Mouse (Mus musculus) neural tube, embryonic 12.5 days (tissue): ENCODE results near the gene Scnn1a. TPM values are rescaled to one million over a fixed set of nuclear protein-coding genes. Genes with fewer than 3 reads are reported as not detected.

Experiments used
- ATAC-seq: fragments of 200-750 bp; cut with Nextera tagmentation; 2 replicates; pipeline ENCODE4 v1.8.0; 2017; ENCODE audit warnings: low read depth, mild to moderate bottlenecking, moderate TSS enrichment, moderate library complexity; ENCODE audit not compliant: low FRiP score
- H3K27ac ChIP-seq: fragments of 300-500 bp; sonication (generic); 2 replicates; pipeline ENCODE4 v1.5.1; 2016
- H3K27me3 ChIP-seq: fragments of 300-500 bp; sonication (generic); replicated peaks from 2 replicates; pipeline ENCODE4 v1.6.1; 2016; ENCODE audit warnings: mild to moderate bottlenecking
- H3K36me3 ChIP-seq: fragments of 300-500 bp; sonication (generic); 2 replicates; pipeline ENCODE4 v1.6.1; 2016; ENCODE audit warnings: mild to moderate bottlenecking
- H3K4me1 ChIP-seq: fragments of 300-500 bp; sonication (generic); 2 replicates; pipeline ENCODE4 v1.6.1; 2016
- H3K4me2 ChIP-seq: fragments of 300-500 bp; sonication (generic); replicated peaks from 2 replicates; pipeline ENCODE4 v1.6.1; 2016; ENCODE audit warnings: mild to moderate bottlenecking
- H3K4me3 ChIP-seq: fragments of 300-500 bp; sonication (generic); 2 replicates; pipeline ENCODE4 v1.5.1; 2016
- H3K9ac ChIP-seq: fragments of 300-500 bp; sonication (generic); 2 replicates; pipeline ENCODE4 v1.6.1; 2016; ENCODE audit warnings: mild to moderate bottlenecking
- H3K9me3 ChIP-seq: fragments of 300-500 bp; sonication (generic); 2 replicates; pipeline ENCODE4 v1.6.1; 2016; ENCODE audit warnings: mild to moderate bottlenecking
- WGBS: fragments of 180-500 bp; shearing (Covaris S2); methylation state at CpG from one replicate; pipeline ENCODE4 v1.1.7; 2016; 5-methylcytosine and 5-hydroxymethylcytosine counted together
- polyA plus RNA-seq: library from polyadenylated mRNA; unstranded; fragments of >200 nt; fragmentation: Nextera tagmentation; extraction: Ambion mirVana; gene quantifications from 2 replicates; pipeline ENCODE4 v1.2.1, GENCODE M21; 2016

Scnn1a gene
- polyA plus RNA-seq, 1 experiment from 2014 or later: 0.13 TPM

DNA sequence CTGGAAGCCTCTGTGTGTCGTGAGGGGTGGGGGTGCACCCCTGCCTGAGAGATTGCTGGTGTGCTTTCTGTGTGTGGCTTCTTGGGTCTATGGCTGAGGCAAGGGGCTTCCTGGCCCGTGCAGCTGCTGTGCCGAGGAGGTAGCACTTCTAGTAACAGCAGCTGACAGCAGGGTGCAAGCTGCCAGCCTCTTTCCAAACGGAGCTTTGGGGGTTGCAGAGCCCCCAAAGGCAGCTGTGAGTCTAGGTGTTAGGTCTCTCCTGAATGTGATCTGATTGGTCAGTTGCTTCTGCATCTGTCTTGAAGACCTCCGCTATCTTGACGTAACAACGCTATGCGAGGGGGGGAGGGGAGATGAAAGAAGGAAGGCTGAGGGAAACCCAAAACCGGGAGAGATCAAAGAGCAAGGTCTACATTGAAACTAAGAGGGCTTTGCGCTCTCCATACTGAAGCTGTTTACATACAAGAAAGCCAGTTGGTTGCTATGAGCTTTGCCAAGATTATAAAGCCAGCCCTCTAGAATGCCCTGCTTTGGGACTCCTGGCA lies 34.8 kb downstream of the Scnn1a start:
- no peak overlapping the region for H3K9ac ChIP-seq
- no peaks in the 10 kb centered on the region; the same call in 1 of the 2 replicates for H3K27me3 ChIP-seq
- no peak overlapping the region for H3K27ac ChIP-seq
- peaks cover 24% of the 10 kb centered on the region for H3K4me1 ChIP-seq
- peak overlapping the region; percentile 39 for H3K4me2 ChIP-seq
- H3K36me3 ChIP-seq: peaks cover 4% of the 10 kb centered on the region; the same call in 1 of the 2 replicates
- WGBS: 5% methylated on average over 10 of the region's 10 CpGs
- H3K4me3 ChIP-seq: no peak overlapping the region
- no peak for ATAC-seq
- H3K9me3 ChIP-seq: no peaks in the 10 kb centered on the region

DNA sequence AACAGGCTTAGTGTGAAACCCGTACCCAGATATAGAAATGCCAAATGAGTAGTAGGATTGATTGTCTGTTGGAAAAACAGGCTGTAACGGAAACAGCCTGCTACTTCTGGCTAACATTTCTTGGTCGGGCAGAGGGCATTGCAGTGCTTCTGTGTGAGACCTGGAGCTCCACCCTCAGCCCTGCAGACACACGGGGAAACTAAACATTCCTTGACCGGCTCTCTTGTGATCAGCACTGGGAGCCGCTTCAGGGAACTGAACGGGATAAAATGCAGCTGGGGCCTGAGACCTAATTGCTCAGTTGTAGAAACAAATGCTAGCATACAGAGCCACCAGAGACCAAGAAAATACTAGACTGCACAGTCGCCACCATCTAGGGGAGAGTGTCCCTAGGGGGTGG lies 35.8 kb downstream of the Scnn1a start:
- ATAC-seq: no peak
- H3K27ac ChIP-seq: no peak overlapping the region
- peaks cover 25% of the 10 kb centered on the region for H3K4me1 ChIP-seq
- H3K27me3 ChIP-seq: peaks cover 7% of the 10 kb centered on the region; the same call in 1 of the 2 replicates
- H3K4me2 ChIP-seq: no peak overlapping the region
- no peak overlapping the region for H3K4me3 ChIP-seq
- no peaks in the 10 kb centered on the region for H3K9me3 ChIP-seq
- 39% methylated on average over 8 of the region's 8 CpGs for WGBS
- H3K9ac ChIP-seq: no peak overlapping the region
- H3K36me3 ChIP-seq: peaks cover 4% of the 10 kb centered on the region; the same call in 1 of the 2 replicates

DNA sequence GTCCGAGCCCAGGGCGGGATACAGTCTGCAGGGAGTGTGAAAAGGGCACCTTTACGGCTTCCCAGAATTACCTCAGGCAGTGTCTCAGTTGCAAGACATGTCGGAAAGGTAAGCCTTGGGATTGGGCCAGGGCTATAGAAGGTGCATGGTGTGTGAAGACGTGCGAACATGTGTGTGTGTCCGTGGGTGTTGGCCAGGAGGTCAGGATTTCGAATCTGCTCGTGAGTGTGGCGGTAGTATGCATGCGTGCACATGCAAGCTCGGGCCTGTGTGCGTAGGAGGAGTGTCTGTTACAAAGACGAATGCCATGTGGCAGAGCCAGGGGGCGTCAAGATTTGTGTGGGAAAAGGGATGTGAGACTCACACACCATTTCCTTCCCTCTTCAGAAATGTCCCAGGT lies 36.9 kb downstream of the Scnn1a start:
- no peaks in the 10 kb centered on the region for H3K9me3 ChIP-seq
- H3K4me3 ChIP-seq: no peak overlapping the region
- no peak overlapping the region for H3K4me2 ChIP-seq
- peaks cover 17% of the 10 kb centered on the region for H3K27me3 ChIP-seq
- peaks cover 4% of the 10 kb centered on the region; the same call in 1 of the 2 replicates for H3K36me3 ChIP-seq
- H3K9ac ChIP-seq: no peak overlapping the region
- H3K4me1 ChIP-seq: peaks cover 29% of the 10 kb centered on the region
- H3K27ac ChIP-seq: no peak overlapping the region
- 91% methylated on average over 15 of the region's 15 CpGs for WGBS
- no peak for ATAC-seq

DNA sequence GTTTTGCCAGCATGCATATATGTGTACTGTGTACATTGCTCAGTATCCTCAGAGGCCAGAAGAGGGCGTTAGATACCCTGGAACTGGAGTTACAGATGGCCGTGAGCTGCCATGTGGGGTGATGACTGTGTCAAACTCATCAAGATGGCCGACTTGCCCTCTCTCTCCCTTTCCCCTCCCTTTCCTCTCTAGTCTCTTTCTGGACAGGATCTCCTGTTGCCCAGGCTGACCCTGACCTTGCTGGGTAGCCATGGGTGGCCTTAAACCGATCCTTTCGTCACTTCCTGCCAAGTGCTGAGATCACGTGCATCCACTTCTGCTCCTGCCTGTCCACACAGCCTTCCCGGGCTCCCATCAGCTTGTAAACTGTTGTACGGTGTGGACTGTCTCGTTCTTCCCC lies 39.5 kb downstream of the Scnn1a start:
- H3K4me2 ChIP-seq: no peak overlapping the region
- no peak overlapping the region for H3K4me3 ChIP-seq
- peaks cover 25% of the 10 kb centered on the region for H3K4me1 ChIP-seq
- ATAC-seq: no peak
- no peak overlapping the region for H3K27ac ChIP-seq
- 62% methylated on average over 9 of the region's 9 CpGs for WGBS
- H3K27me3 ChIP-seq: peaks cover 43% of the 10 kb centered on the region
- peaks cover 4% of the 10 kb centered on the region; the same call in 1 of the 2 replicates for H3K36me3 ChIP-seq
- no peaks in the 10 kb centered on the region for H3K9me3 ChIP-seq
- H3K9ac ChIP-seq: no peak overlapping the region

DNA sequence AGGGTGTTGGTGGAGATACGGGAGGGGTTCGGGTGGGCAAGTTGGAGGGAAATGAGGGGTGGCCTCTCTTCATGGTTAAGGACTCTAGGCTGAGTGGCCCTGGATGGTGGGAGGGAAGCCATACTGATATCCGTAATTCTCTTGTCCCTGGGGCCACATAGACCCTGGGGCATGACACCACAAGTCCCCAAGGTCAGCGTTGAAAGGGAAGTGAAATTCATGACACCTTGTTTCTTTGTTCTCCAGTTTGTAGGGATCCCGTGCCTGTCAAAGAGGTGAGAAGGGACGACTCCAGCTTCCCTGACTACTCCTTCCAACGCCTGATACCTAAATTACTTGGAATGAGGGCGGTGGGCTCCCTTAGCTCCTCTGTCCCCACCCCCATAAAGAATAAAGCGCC lies 40.4 kb downstream of the Scnn1a start:
- no peak overlapping the region for H3K9ac ChIP-seq
- H3K4me2 ChIP-seq: peak overlapping the region; percentile 52; the same call in 1 of the 2 replicates
- no peak overlapping the region for H3K27ac ChIP-seq
- no peaks in the 10 kb centered on the region for H3K9me3 ChIP-seq
- H3K4me1 ChIP-seq: peaks cover 17% of the 10 kb centered on the region; the same call in 1 of the 2 replicates
- peaks cover 44% of the 10 kb centered on the region for H3K27me3 ChIP-seq
- no peak for ATAC-seq
- H3K36me3 ChIP-seq: peaks cover 4% of the 10 kb centered on the region; the same call in 1 of the 2 replicates
- WGBS: 49% methylated on average over 9 of the region's 9 CpGs
- H3K4me3 ChIP-seq: no peak overlapping the region

DNA sequence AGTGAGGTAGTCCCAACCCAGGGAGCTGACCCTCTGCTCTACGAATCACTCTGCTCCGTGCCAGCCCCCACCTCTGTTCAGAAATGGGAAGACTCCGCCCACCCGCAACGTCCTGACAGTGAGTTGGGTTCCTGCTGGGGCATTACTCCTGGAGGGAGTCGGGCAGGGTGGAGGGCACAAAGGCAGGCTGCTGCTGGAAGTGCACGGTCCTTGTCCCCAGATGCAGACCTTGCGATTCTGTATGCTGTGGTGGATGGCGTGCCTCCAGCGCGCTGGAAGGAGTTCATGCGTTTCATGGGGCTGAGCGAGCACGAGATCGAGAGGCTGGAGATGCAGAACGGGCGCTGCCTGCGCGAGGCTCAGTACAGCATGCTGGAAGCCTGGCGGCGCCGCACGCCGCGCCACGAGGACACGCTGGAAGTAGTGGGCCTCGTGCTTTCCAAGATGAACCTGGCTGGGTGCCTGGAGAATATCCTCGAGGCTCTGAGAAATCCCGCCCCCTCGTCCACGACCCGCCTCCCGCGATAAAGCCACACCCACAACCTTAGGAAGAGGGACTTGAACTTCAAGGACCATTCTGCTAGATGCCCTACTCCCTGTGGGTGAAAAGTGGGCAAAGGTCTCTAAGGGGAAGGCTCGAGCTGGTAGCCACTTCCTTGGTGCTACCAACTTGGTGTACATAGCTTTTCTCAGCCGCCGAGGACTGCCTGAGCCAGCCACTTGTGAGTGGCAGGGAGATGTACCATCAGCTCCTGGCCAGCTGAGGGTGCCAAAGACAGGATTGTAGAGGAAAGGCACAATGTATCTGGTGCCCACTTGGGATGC lies 41.2 kb downstream of the Scnn1a start:
- peaks cover 4% of the 10 kb centered on the region; the same call in 1 of the 2 replicates for H3K36me3 ChIP-seq
- ATAC-seq: peak; percentile 43
- H3K4me1 ChIP-seq: peaks cover 13% of the 10 kb centered on the region; the same call in 1 of the 2 replicates
- no peak overlapping the region for H3K9ac ChIP-seq
- peaks cover 45% of the 10 kb centered on the region for H3K27me3 ChIP-seq
- H3K27ac ChIP-seq: no peak overlapping the region
- no peaks in the 10 kb centered on the region for H3K9me3 ChIP-seq
- H3K4me2 ChIP-seq: peak overlapping the region; percentile 52
- 0 out of 2 replicates have a peak overlapping the region, but pooled peaks have one; percentile 5 for H3K4me3 ChIP-seq
- WGBS: 17% methylated on average over 38 of the region's 38 CpGs

DNA sequence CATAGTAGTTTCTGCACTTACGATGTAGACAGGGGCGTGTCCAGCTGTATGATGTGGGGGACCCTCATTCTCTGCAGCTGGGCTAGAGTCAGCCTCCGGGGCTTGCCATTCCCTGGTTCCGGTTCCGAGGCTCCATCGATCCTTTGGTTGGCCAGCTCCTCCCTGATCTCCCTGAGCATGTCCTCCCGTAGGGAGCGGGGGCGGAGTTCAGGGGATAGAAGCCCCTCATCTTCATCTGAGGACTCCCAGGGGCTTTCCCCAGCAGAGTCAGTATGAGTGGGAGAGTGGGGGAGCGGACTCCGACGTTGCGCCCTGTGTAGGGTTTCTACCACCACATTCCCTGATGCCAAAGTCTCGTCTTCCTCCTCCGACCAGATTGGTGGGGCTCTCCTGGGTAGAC lies 42.6 kb downstream of the Scnn1a start:
- 14% methylated on average over 15 of the region's 15 CpGs for WGBS
- peak overlapping the region; percentile 25 for H3K4me2 ChIP-seq
- ATAC-seq: no peak
- no peak overlapping the region for H3K9ac ChIP-seq
- H3K4me3 ChIP-seq: no peak overlapping the region
- no peaks in the 10 kb centered on the region for H3K9me3 ChIP-seq
- H3K4me1 ChIP-seq: peaks cover 13% of the 10 kb centered on the region; the same call in 1 of the 2 replicates
- peaks cover 4% of the 10 kb centered on the region; the same call in 1 of the 2 replicates for H3K36me3 ChIP-seq
- peaks cover 46% of the 10 kb centered on the region for H3K27me3 ChIP-seq
- no peak overlapping the region for H3K27ac ChIP-seq

DNA sequence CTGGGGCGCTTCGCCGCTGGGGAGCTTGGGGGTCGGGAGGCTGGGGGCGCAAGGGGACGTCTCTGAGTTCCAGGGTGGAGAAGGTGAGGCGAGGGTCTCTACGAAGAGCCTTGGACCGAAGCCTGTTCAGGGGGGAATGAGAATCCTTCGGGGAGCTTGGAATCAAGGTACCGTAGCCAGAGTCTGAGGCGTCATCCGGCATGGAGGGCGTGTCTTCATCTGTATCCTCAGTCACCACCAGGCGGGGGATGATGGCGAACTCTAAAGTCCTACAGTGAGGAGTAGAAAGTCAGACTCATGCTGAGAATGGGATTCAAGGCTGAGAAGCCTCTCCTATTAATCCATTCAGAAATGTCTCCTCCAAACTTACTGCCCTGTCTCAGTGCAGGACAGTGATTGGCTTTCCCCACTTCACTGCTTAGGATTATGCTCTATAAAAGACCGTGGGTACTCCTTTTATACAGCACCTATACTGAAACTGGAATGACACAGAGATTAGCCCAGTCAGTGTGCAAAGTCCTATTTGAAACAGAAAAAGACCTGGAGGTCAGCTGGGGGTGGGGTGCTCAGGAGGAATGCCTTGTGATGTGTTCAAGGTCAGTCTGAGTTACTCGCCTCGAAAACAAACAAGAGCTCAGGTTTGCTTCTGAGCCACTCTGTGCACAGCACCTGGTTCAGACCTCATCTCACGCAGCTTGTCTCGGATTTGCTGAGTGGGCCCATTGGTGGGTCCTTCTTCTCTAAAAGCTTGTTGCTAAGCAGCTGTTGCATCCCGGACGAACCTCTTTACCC lies 43.2 kb downstream of the Scnn1a start:
- H3K27ac ChIP-seq: no peak overlapping the region
- 7% methylated on average over 23 of the region's 23 CpGs for WGBS
- no peaks in the 10 kb centered on the region for H3K9me3 ChIP-seq
- no peak for ATAC-seq
- peak overlapping the region; percentile 25 for H3K4me2 ChIP-seq
- no peak overlapping the region for H3K4me3 ChIP-seq
- no peak overlapping the region for H3K9ac ChIP-seq
- peaks cover 13% of the 10 kb centered on the region; the same call in 1 of the 2 replicates for H3K4me1 ChIP-seq
- peaks cover 46% of the 10 kb centered on the region for H3K27me3 ChIP-seq
- no peaks in the 10 kb centered on the region; the same call in 1 of the 2 replicates for H3K36me3 ChIP-seq

DNA sequence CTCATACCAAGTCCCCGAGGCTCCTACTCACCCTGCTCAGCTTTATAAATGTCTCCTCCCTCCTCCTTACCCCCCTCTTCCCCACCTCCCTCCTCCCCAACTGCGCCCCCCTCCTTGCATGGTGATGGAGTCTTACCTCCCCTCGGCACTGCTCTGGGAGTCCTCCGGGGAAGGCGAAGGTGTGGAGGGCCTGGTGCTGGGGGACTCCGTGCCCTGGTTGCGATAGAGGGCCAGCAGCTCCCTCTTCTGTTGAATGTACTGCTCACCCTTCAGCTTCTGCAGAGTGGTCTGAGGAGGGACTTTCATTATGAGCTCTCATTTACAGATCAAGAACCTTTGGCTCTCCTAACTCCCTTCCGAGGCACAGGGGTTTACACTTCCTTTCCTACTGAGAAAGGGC lies 44.0 kb downstream of the Scnn1a start:
- H3K9me3 ChIP-seq: no peaks in the 10 kb centered on the region
- H3K36me3 ChIP-seq: no peaks in the 10 kb centered on the region; the same call in 1 of the 2 replicates
- no peak overlapping the region for H3K9ac ChIP-seq
- H3K4me3 ChIP-seq: no peak overlapping the region
- peaks cover 46% of the 10 kb centered on the region for H3K27me3 ChIP-seq
- H3K4me2 ChIP-seq: peak overlapping the region; percentile 27; the same call in 1 of the 2 replicates
- H3K4me1 ChIP-seq: peaks cover 13% of the 10 kb centered on the region; the same call in 1 of the 2 replicates
- ATAC-seq: no peak
- H3K27ac ChIP-seq: no peak overlapping the region
- 5% methylated on average over 8 of the region's 8 CpGs for WGBS

DNA sequence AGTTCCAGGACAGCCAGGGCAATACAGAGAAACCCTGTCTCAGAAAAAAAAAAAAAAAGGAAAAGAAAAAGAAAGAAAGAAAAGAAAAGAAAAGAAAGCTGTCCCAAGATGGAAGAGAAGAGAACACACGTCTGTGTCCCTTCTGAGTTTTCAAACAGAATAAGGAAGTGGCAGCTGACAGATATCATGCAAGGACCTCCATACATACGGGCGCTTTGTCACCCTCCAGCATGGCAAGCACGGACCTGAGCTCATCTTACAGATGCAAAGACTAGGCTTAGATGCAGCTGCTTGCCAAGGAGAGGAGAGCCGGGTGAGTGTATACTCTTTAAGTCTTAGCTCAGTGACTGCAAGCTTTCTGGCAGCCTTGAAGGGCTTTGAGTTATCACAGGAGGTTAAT lies 45.1 kb downstream of the Scnn1a start:
- Histone ChIP-seq H3K9ac (no peak overlapping the region), H3K36me3 (no peaks in the 10 kb centered on the region), H3K27ac (no peak overlapping the region), H3K9me3 (no peaks in the 10 kb centered on the region), H3K4me3 (no peak overlapping the region), H3K27me3 (peaks cover 46% of the 10 kb centered on the region), H3K4me2 (no peak overlapping the region), H3K4me1 (peaks cover 13% of the 10 kb centered on the region; the same call in 1 of the 2 replicates)
- 92% methylated on average over 5 of the region's 5 CpGs for WGBS
- no peak for ATAC-seq

DNA sequence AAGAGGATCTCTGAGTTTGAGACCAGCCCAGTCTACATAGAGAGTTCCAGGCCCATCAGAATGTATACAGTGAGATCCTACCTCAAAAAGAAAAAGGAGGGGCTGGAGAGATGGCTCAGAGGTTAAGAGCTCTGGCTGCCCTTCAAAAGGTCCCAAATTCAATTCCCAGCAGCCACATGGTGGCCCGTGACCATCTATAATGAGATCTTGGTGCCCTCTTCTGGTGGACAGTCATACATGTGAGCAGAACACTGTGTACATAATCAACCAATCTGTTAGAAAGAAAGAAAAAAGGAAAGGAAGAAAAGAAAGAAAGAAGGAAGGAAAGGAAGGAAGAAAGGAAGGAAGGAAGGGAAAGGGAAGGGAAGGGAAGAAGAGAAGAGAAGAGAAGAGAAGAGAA lies 45.7 kb downstream of the Scnn1a start:
- Histone ChIP-seq H3K36me3 (no peaks in the 10 kb centered on the region), H3K4me2 (no peak overlapping the region), H3K4me3 (no peak overlapping the region), H3K4me1 (peaks cover 13% of the 10 kb centered on the region; the same call in 1 of the 2 replicates), H3K9me3 (no peaks in the 10 kb centered on the region), H3K27ac (no peak overlapping the region), H3K9ac (no peak overlapping the region), H3K27me3 (peaks cover 41% of the 10 kb centered on the region)
- ATAC-seq: no peak
- 70% methylated on average over 1 of the region's 1 CpGs for WGBS
